Mouse (Mus musculus): ENCODE measurements around the gene Kat5. TPM values are rescaled to one million over a fixed set of nuclear protein-coding genes. Genes with fewer than 3 reads are reported as not detected.

Kat5 gene
- polyA plus RNA-seq (2014; fragmentation: Nextera tagmentation; extraction: Ambion mirVana), result 38.0 and 38.9 TPM in 2 replicates

DNA sequence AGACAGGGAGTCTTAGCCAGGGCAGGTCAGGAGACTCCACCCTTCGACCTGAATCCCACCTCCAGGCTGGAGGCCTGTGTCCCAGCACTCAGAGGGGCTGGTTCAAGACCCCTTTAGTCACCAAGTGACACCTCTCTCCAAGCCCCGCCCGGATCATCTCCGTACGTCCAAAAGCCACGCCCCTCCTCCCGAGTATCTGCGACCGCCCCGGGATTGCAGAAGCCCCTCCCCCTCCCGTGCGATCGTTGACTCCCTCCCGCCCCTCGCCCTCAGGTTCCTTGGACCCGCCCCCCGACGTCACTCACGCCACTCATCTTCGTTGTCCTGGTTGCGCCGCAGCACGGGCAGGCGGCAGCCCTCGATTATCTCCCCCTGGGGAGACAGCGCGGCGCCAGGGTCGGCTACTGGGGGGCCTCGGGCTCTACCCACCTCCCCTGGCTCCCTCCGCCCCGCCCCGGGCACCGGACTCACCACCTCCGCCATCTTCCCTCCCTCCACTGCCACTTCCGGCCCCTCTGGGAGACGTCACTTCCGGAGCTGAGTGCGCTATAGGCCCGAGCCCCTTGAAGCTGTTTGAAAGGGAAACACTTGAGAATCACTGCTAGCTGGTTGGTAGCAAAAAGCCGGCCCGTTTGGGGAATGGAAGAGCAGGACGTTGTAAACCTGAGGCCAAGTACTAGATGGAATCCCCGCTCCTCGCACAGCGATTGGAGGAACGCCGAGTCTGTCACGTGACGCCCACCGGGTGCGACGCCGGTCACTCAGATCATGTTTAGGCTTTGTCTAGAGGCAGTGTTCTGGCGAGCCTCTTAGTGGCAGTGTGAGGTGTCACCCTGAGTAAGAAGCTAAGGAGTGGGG, at the start of gene Kat5:
Gene Kat5, minus strand, starts transcription at position 691 of the 858 bp plus-strand sequence.
- H3K4me1 ChIP-seq (replicated peaks; ENCODE audit: control insufficient read depth, insufficient read depth, low read length), result 0 out of 2 replicates have a peak, but pooled peaks cover 4% of the 10 kb centered on the region
- peaks cover 7% of the 10 kb centered on the region for H3K36me3 ChIP-seq (ENCODE audit: control insufficient read depth, insufficient read depth, low read length)
- ATAC-seq (replicated peaks; ENCODE audit: low FRiP score) (peak; percentile 92), DNase-seq (ENCODE audit: low spot score) (peak; percentile 96)
- H3K4me2 ChIP-seq (ENCODE audit: low read depth, low read length, severe bottlenecking), result peak within 1 kb of the TSS; percentile 64
- under 1% methylated on average over 54 of the region's 55 CpGs for WGBS
- peak within 1 kb of the TSS; percentile 74 for H3K4me3 ChIP-seq (ENCODE audit: low read depth, low read length)
- no peaks in the 10 kb centered on the region for H3K9me3 ChIP-seq (ENCODE audit: control insufficient read depth, low read length)
- peak within 1 kb of the TSS; percentile 94 for H3K27ac ChIP-seq (ENCODE audit: low read depth, low read length)
- H3K27me3 ChIP-seq (ENCODE audit: control insufficient read depth, insufficient read depth, low read length), result no peaks in the 10 kb centered on the region
- peak within 1 kb of the TSS; percentile 93 for H3K9ac ChIP-seq (ENCODE audit: low read length)

DNA sequence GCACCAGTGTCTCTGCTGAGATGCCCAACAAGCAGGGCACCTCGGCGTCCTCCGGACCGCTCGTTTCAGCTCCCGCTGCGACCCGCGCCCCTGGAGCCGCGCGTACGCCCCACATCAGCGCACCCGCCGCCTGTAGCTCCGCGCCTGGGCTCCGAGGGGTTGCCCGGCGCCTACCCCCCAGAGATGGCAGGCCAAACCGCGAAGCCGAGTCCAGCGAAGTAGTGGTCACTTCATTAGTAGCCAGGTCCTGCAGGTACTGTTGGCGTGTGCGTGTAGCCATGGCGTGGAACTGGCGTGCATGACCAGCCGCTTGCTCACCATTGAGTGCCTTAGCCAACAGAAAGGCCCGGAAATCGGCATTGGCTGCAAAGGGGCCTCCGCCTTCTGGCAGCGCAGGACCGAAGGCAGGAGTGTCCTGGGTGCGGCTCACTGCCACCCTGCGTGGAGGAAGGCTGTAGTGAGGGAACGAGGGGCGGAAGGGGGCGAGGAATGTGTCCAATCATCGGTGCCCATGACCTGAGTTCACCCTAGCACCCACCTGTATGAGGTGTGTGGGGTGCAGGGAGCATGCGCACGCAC, 44.8 kb upstream of the Kat5 start:
- peaks cover 23% of the 10 kb centered on the region for H3K27me3 ChIP-seq (ENCODE audit: control insufficient read depth, insufficient read depth, low read length)
- DNase-seq (ENCODE audit: low spot score) (no peak), ATAC-seq (replicated peaks; ENCODE audit: low FRiP score) (peak; percentile 29)
- H3K4me3 ChIP-seq (ENCODE audit: low read depth, low read length), result peak overlapping the region; percentile 43
- peak overlapping the region; percentile 84 for H3K4me2 ChIP-seq (ENCODE audit: low read depth, low read length, severe bottlenecking)
- H3K4me1 ChIP-seq (replicated peaks; ENCODE audit: control insufficient read depth, insufficient read depth, low read length), result peaks cover 13% of the 10 kb centered on the region
- H3K27ac ChIP-seq (ENCODE audit: low read depth, low read length), result no peak overlapping the region
- H3K9ac ChIP-seq (ENCODE audit: low read length), result peak overlapping the region; percentile 37
- WGBS, result 9% methylated on average over 43 of the region's 43 CpGs
- H3K36me3 ChIP-seq (ENCODE audit: control insufficient read depth, insufficient read depth, low read length), result no peaks in the 10 kb centered on the region
- H3K9me3 ChIP-seq (ENCODE audit: control insufficient read depth, low read length), result no peaks in the 10 kb centered on the region

DNA sequence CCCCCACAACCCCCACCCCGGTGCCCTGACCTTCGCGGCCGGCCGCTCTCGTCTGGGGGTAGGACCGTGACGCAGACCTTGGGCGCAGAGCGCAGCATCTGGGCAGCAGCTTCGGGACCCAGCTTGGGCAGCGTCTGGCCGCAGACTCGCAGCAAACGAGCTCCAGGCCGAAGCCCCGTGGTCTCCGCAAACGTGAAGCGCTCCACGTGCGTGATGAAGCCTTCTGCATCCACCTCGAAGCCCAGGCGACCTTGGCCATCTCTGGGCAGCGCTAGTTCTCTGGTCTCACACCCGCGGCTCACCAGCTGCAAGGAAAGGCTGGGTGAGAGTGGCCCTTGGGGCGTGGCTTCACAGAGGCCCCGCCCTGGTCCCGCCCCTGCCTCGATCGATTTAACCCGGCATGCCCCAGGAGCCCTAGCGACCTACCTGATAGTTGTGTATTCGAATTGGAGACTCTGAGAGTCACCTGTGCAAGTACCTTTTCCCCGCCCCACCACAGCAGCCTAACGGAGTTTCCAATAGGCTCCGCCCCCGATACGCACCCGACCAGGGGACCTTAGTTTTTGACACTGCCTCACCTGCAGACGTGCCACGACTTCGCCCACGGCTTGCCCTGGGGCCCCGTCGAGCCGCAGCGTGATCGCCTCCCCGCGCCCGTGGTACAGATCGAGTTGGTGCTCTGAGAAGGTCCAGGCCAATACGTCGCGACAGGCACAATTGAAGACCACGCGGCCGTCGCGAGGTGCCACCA, 44.1 kb upstream of the Kat5 start:
- DNase-seq (ENCODE audit: low spot score) (peak; percentile 84), ATAC-seq (replicated peaks; ENCODE audit: low FRiP score) (peak; percentile 70)
- WGBS, result 6% methylated on average over 62 of the region's 62 CpGs
- Histone ChIP-seq H3K36me3 (ENCODE audit: control insufficient read depth, insufficient read depth, low read length) (no peaks in the 10 kb centered on the region), H3K4me3 (ENCODE audit: low read depth, low read length) (peak overlapping the region; percentile 43), H3K27me3 (ENCODE audit: control insufficient read depth, insufficient read depth, low read length) (peaks cover 23% of the 10 kb centered on the region), H3K4me2 (ENCODE audit: low read depth, low read length, severe bottlenecking) (peak overlapping the region; percentile 84), H3K9ac (ENCODE audit: low read length) (peak overlapping the region; percentile 45), H3K27ac (ENCODE audit: low read depth, low read length) (no peak overlapping the region), H3K4me1 (replicated peaks; ENCODE audit: control insufficient read depth, insufficient read depth, low read length) (peaks cover 13% of the 10 kb centered on the region), H3K9me3 (ENCODE audit: control insufficient read depth, low read length) (no peaks in the 10 kb centered on the region)

- Histone ChIP-seq H3K9me3 (ENCODE audit: control insufficient read depth, low read length) (no peaks in the 10 kb centered on the region), H3K4me3 (ENCODE audit: low read depth, low read length) (no peak overlapping the region), H3K27ac (ENCODE audit: low read depth, low read length) (no peak overlapping the region), H3K36me3 (ENCODE audit: control insufficient read depth, insufficient read depth, low read length) (no peaks in the 10 kb centered on the region), H3K27me3 (ENCODE audit: control insufficient read depth, insufficient read depth, low read length) (peaks cover 23% of the 10 kb centered on the region), H3K4me1 (replicated peaks; ENCODE audit: control insufficient read depth, insufficient read depth, low read length) (peaks cover 13% of the 10 kb centered on the region), H3K4me2 (ENCODE audit: low read depth, low read length, severe bottlenecking) (no peak overlapping the region), H3K9ac (ENCODE audit: low read length) (no peak overlapping the region)
- WGBS, result 74% methylated on average over 6 of the region's 6 CpGs
- ATAC-seq (replicated peaks; ENCODE audit: low FRiP score) (no peak), DNase-seq (ENCODE audit: low spot score) (no peak)
These were observed 42.5 kb upstream of the Kat5 start for GRCm38 (mm10) chr19:5652570-5652969.

GRCm38 (mm10) chr19:5651502-5652274, 41.7 kb upstream of the Kat5 start:
- H3K4me2 ChIP-seq (ENCODE audit: low read depth, low read length, severe bottlenecking), result no peak overlapping the region
- ATAC-seq (replicated peaks; ENCODE audit: low FRiP score), result no peak
- WGBS, result 55% methylated on average over 13 of the region's 13 CpGs
- H3K27me3 ChIP-seq (ENCODE audit: control insufficient read depth, insufficient read depth, low read length), result peaks cover 23% of the 10 kb centered on the region
- H3K4me1 ChIP-seq (replicated peaks; ENCODE audit: control insufficient read depth, insufficient read depth, low read length), result peaks cover 13% of the 10 kb centered on the region
- no peaks in the 10 kb centered on the region; the same call in 1 of the 2 replicates for H3K36me3 ChIP-seq (ENCODE audit: control insufficient read depth, insufficient read depth, low read length)
- no peak overlapping the region for H3K9ac ChIP-seq (ENCODE audit: low read length)
- no peak overlapping the region; the same call in 1 of the 2 replicates for H3K27ac ChIP-seq (ENCODE audit: low read depth, low read length)
- H3K4me3 ChIP-seq (ENCODE audit: low read depth, low read length), result no peak overlapping the region
- DNase-seq (ENCODE audit: low spot score), result no peak
- H3K9me3 ChIP-seq (ENCODE audit: control insufficient read depth, low read length), result no peaks in the 10 kb centered on the region

- ATAC-seq (replicated peaks; ENCODE audit: low FRiP score) (no peak), DNase-seq (ENCODE audit: low spot score) (no peak)
- no peaks in the 10 kb centered on the region for H3K9me3 ChIP-seq (ENCODE audit: control insufficient read depth, low read length)
- peak overlapping the region; percentile 54 for H3K9ac ChIP-seq (ENCODE audit: low read length)
- H3K4me2 ChIP-seq (ENCODE audit: low read depth, low read length, severe bottlenecking), result peak overlapping the region; percentile 58
- peak overlapping the region; percentile 21 for H3K4me3 ChIP-seq (ENCODE audit: low read depth, low read length)
- WGBS, result 78% methylated on average over 6 of the region's 6 CpGs
- H3K27me3 ChIP-seq (ENCODE audit: control insufficient read depth, insufficient read depth, low read length), result peaks cover 7% of the 10 kb centered on the region
- peaks cover 5% of the 10 kb centered on the region for H3K4me1 ChIP-seq (replicated peaks; ENCODE audit: control insufficient read depth, insufficient read depth, low read length)
- H3K36me3 ChIP-seq (ENCODE audit: control insufficient read depth, insufficient read depth, low read length), result no peaks in the 10 kb centered on the region; the same call in 1 of the 2 replicates
- 0 out of 2 replicates have a peak overlapping the region, but pooled peaks have one; percentile 25 for H3K27ac ChIP-seq (ENCODE audit: low read depth, low read length)
These were observed 39.3 kb upstream of the Kat5 start for GRCm38 (mm10) chr19:5649298-5649741.

GRCm38 (mm10) chr19:5648401-5649297, 38.6 kb upstream of the Kat5 start:
- Histone ChIP-seq H3K4me2 (ENCODE audit: low read depth, low read length, severe bottlenecking) (peak overlapping the region; percentile 58), H3K9me3 (ENCODE audit: control insufficient read depth, low read length) (no peaks in the 10 kb centered on the region), H3K27ac (ENCODE audit: low read depth, low read length) (peak overlapping the region; percentile 61), H3K9ac (ENCODE audit: low read length) (peak overlapping the region; percentile 54), H3K4me3 (ENCODE audit: low read depth, low read length) (peak overlapping the region; percentile 21), H3K4me1 (replicated peaks; ENCODE audit: control insufficient read depth, insufficient read depth, low read length) (no peaks in the 10 kb centered on the region; the same call in 1 of the 2 replicates), H3K27me3 (ENCODE audit: control insufficient read depth, insufficient read depth, low read length) (peaks cover 2% of the 10 kb centered on the region; the same call in 1 of the 2 replicates), H3K36me3 (ENCODE audit: control insufficient read depth, insufficient read depth, low read length) (no peaks in the 10 kb centered on the region; the same call in 1 of the 2 replicates)
- DNase-seq (ENCODE audit: low spot score), result peak; percentile 86
- WGBS, result 13% methylated on average over 26 of the region's 26 CpGs
- ATAC-seq (replicated peaks; ENCODE audit: low FRiP score), result peak; percentile 89

All from forebrain, embryonic 11.5 days (tissue).